ENCODE assay signal across 9 mouse cellular contexts in genomic region chr3:130689630-130690029, GRCm38 (mm10). TPM values are rescaled to one million over a fixed set of nuclear protein-coding genes. Genes with fewer than 3 reads are reported as not detected.
DNase-seq lines count a peak whose midpoint lies in the region; ATAC-seq lines count a peak whose summit lies in the region.
"Had no signal": no experiment of that assay in that cellular context is flagged by ENCODE, and none has a peak within 500 bp of the region (broad histone marks: within the 10 kb centered on the region; RNA-seq: fewer than 3 reads in every experiment).

No protein-coding gene starts in this region.

- no peak overlapping the region for H3K9ac ChIP-seq in forebrain, embryonic 15.5 days (replicated peaks)
- no peak overlapping the region for H3K9ac ChIP-seq in hindbrain, embryonic 16.5 days (ENCODE audit: low read depth, low read length)
- H3K9ac ChIP-seq: lung, embryonic 15.5 days had no signal

- H3K27ac ChIP-seq in forebrain, embryonic 15.5 days (replicated peaks) = no peak overlapping the region
- H3K27ac ChIP-seq in hindbrain, embryonic 16.5 days (ENCODE audit: low read depth, low read length) = no peak overlapping the region
- H3K27ac ChIP-seq: lung, embryonic 15.5 days had no signal

- H3K4me3 ChIP-seq in forebrain, embryonic 15.5 days = no peak overlapping the region
- no peak overlapping the region for H3K4me3 ChIP-seq in hindbrain, embryonic 16.5 days (ENCODE audit: low read length)
- H3K4me3 ChIP-seq: lung, embryonic 15.5 days had no signal

- 15% methylated on average over 12 of the region's 12 CpGs for WGBS in forebrain, embryonic 15.5 days
- 16% methylated on average over 12 of the region's 12 CpGs for WGBS in hindbrain, embryonic 16.5 days

- peak; percentile 59; the same call in 1 of the 2 replicates for ATAC-seq in forebrain, embryonic 15.5 days (replicated peaks)
- peak; percentile 80 for ATAC-seq in hindbrain, embryonic 16.5 days
- ATAC-seq in megakaryocyte progenitor cell, adult 5-6 weeks (replicated peaks; ENCODE audit: poor library complexity) = peak; percentile 56

- H3K9me3 ChIP-seq in forebrain, embryonic 15.5 days = no peaks in the 10 kb centered on the region
- H3K9me3 ChIP-seq in hindbrain, embryonic 16.5 days (ENCODE audit: control insufficient read depth, low read length) = no peaks in the 10 kb centered on the region
- H3K9me3 ChIP-seq: lung, embryonic 15.5 days had no signal

- H3K36me3 ChIP-seq in forebrain, embryonic 15.5 days = peaks cover 1% of the 10 kb centered on the region; the same call in 1 of the 2 replicates
- 0 out of 2 replicates have a peak, but pooled peaks cover under 1% of the 10 kb centered on the region for H3K36me3 ChIP-seq in hindbrain, embryonic 16.5 days (ENCODE audit: control insufficient read depth, insufficient read depth, low read length)

- no peaks in the 10 kb centered on the region for H3K27me3 ChIP-seq in forebrain, embryonic 15.5 days
- H3K27me3 ChIP-seq in hindbrain, embryonic 16.5 days (replicated peaks; ENCODE audit: control insufficient read depth, insufficient read depth, low read length) = no peaks in the 10 kb centered on the region
- H3K27me3 ChIP-seq: lung, embryonic 15.5 days had no signal

- H3K4me2 ChIP-seq in forebrain, embryonic 15.5 days (replicated peaks) = no peak overlapping the region
- H3K4me2 ChIP-seq in hindbrain, embryonic 16.5 days (ENCODE audit: low read length) = peak overlapping the region; percentile 50
- H3K4me2 ChIP-seq: lung, embryonic 15.5 days had no signal

- peaks cover 8% of the 10 kb centered on the region for H3K4me1 ChIP-seq in forebrain, embryonic 15.5 days
- H3K4me1 ChIP-seq in hindbrain, embryonic 16.5 days (ENCODE audit: control insufficient read depth, insufficient read depth, low read depth, low read length) = peaks cover 2% of the 10 kb centered on the region

- peak; percentile 56 for DNase-seq in Muller cell, postnatal 12 days (ENCODE audit: inconsistent ontology term)
- peak; percentile 72 for DNase-seq in c-Kit-positive CD71-positive TER-119-positive erythroid progenitor cells, embryonic 14.5 days (ENCODE audit: low spot score)
- DNase-seq in left cerebral cortex, adult 8-10 months (ENCODE audit: low spot score in 2 of 2) = peak; percentile 43 to 74
- peak; percentile 69 for DNase-seq in right cerebral cortex, postnatal 25 days
- DNase-seq in yolk sac, embryonic 10.5 days (ENCODE audit: low spot score) = peak; percentile 45

RNA-seq across cellular contexts. Expression of gene Ostc, which starts 19.6 kb away (rescaled TPM):
- polyA plus RNA-seq in forebrain, embryonic 15.5 days (2015; fragmentation: Nextera tagmentation; extraction: Ambion mirVana) = 237 and 246 TPM in 2 replicates
- polyA plus RNA-seq in hindbrain, embryonic 16.5 days (2015; fragmentation: Nextera tagmentation; extraction: Ambion mirVana) = 202 and 205 TPM in 2 replicates
- 10 to 100 TPM; 48.4 to 54.3 (median 51.1) TPM for total RNA-seq in left cerebral cortex, adult 8-10 months (2022)
- 371 and 419 TPM in 2 replicates for total RNA-seq in megakaryocyte progenitor cell, adult 5-6 weeks (2015)
- 278 and 308 TPM in 2 replicates for total RNA-seq in megakaryocyte progenitor cell, adult 5-6 weeks (2017)

RNA-seq across cellular contexts. Expression of gene Rpl34, which starts 40.6 kb away (rescaled TPM):
- polyA plus RNA-seq in forebrain, embryonic 15.5 days (2015; fragmentation: Nextera tagmentation; extraction: Ambion mirVana) = 594 and 667 TPM in 2 replicates
- polyA plus RNA-seq in hindbrain, embryonic 16.5 days (2015; fragmentation: Nextera tagmentation; extraction: Ambion mirVana) = 445 and 448 TPM in 2 replicates
- 100 to 1,000 TPM; 340 to 406 (median 354) TPM for total RNA-seq in left cerebral cortex, adult 8-10 months (2022)
- 1,518 and 1,526 TPM in 2 replicates for total RNA-seq in megakaryocyte progenitor cell, adult 5-6 weeks (2015)
- 2,867 and 3,584 TPM in 2 replicates for total RNA-seq in megakaryocyte progenitor cell, adult 5-6 weeks (2017)

Comparison
In these comparisons a context has a peak if more than half of its experiments do, and no peak if none do; other contexts are left out.
1. RNA of gene Ostc, which starts 19.6 kb away (total RNA-seq): 278 to 419 TPM in megakaryocyte progenitor cell, adult 5-6 weeks; 48.4 to 54.3 TPM in left cerebral cortex, adult 8-10 months; every median in the first group is over 4 times any median in the second.
2. Peak in every context shown above with its lines, with median percentiles within 50 percentile points of each other: DNase-seq and ATAC-seq.